Mouse (Mus musculus) liver, postnatal 0 days (tissue): ENCODE results near the gene Vmn1r104.
"Not testable (repeated sequence)": the region's sequence is repeated elsewhere in the genome, so short reads cannot be mapped to it uniquely, and the experiment has no call there.

Source experiments
- CTCF ChIP-seq: sonication (generic); IDR thresholded peaks from 2 replicates; pipeline ENCODE4 v1.5.1; 2016; ENCODE audit warnings: antibody characterized with exemption, low read depth
- EP300 ChIP-seq: IDR thresholded peaks from 2 replicates; pipeline ENCODE4 v1.6.1; 2016; ENCODE audit warnings: antibody characterized with exemption, low read depth, mild to moderate bottlenecking

DNA sequence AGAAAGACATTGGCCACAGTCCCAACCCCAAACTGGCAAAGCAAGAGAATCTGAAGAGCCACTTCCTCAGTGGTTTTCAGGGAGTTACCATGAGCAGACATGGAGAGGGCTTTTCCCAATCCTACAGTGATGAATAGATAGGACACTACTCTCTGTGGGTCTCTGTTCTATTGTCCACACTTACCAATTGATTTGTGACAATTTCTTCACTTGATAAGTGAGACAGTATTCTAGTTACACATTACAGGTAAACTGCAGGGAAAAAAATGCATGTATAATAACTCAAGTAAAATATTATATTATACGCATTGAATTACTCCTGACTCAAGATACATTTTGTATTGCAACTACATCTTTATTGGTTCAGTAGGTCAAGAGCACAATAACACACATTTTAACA, 12.0 kb downstream of the Vmn1r104 start, which contains the start of gene Gm5726:
- not testable (repeated sequence) for TF ChIP-seq CTCF, EP300
